Mouse (Mus musculus) cerebellum, adult 2 months (tissue): ENCODE measurements around the gene Tcf7l2.

Source experiments
- CTCF ChIP-seq: fragments of 200-500 bp; IDR thresholded peaks from 2 replicates; pipeline ENCODE4 v1.5.1; 2011; ENCODE audit warnings: low read depth, mild to moderate bottlenecking, control low read depth, low read length, moderate library complexity, borderline replicate concordance; ENCODE audit not compliant: insufficient read depth
- POLR2A ChIP-seq: fragments of 200-500 bp; IDR thresholded peaks from 2 replicates; pipeline ENCODE4 v1.6.1; 2011; ENCODE audit warnings: low read length, control low read depth, borderline replicate concordance; ENCODE audit not compliant: insufficient read depth

DNA sequence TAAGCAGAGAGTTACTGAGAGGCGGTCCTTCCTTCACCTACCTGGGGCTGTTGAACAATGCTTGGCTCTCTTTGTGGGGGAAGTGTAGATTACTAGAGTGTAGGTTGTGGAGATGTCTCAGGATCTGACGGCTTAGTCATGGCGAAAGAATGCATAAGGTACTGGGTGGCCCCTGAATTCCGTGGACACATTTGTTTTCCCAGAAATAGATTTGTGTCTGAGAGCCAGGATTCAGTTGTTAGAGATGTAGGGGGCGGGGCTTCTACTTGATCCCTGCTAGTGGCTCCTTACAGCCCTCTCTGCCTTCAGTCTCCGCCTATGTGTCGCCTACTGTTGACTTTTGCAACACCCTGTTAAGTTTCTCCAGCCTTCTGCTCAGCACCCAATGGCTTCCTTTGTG lies 12.7 kb downstream of the Tcf7l2 start:
- no peak for TF ChIP-seq POLR2A
- TF ChIP-seq CTCF = no peak
